Mouse (Mus musculus): Measurements from ENCODE around the gene Evi2.

Evi2 gene

DNA sequence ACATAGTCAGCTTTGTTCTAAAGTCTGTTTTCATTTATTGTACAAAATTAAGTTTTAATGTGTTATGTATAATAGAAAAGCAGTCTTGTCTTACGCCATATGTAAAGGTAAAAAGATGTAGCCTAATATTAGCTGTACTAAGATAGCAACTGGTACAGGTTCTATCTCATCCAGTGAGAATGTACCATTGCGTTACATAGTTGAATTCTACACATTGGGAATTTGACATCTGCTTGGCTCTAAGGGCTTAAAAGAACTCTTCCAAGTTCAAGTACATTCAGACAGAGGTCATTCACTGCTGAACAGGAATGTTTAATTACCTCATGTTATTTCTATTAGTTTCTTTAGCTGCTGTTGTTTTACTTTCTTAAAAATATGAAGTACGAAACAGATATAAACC is 3.8 kb downstream of the Evi2 start:
- CTCF ChIA-PET = no interaction called here

DNA sequence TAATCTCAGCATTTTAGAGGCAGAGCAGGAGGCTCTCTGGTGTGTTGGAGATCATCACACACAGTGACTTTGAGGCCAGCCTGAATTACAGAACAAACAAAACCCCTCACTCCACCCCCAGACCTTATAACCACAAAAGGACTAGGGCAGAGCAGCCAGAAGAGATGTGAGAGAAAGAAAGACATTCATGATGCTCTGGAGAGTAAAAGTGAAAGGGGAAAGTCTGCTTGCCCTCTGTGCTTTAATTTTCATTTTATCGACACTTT is 6.1 kb downstream of the Evi2 start:
- CTCF ChIA-PET = no interaction called here

DNA sequence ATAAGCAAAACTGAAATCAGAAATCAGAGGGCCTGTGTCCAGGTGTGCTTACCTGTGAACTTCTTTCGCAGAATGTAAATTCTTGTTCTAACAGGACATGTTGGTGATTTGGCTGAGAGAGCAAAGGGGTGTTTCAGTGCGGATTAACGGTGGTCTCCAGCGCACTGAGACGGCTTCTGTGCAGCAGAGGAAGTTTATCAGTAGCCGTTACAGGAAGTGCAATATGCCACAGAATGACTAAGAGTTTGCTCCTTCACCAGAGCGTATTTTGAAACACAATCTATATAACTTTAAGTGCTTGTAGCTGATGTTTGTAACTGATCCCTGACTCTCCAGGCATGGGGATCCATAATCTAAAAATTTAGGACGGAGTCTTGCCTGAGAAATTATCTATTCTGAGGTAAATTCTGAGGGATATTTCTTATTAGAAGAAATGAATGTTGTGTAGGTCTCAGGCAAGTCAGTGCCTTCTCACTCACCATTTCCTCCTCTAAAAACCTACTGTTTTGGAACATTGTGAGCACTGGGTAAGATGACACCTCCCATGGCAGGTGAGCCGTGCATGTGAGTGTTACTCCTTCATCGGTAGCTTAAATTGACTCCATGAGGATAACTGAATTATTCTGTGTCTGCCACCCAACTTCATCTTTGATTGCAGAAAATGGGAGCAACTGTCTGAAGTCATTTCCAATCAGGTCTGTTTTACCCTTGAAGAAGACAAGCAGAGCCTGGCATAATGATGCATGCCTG is 6.7 kb downstream of the Evi2 start, which contains the start of gene Evi2b:
TSS of gene Evi2b (minus strand) at position 203 of the 750 bp plus-strand sequence.
- CTCF ChIA-PET = interaction anchor here (0.5 kb wide), 1 partner anchor 20 kb away, joined by 9 read pairs; the partner anchor contains the start of gene Omg

DNA sequence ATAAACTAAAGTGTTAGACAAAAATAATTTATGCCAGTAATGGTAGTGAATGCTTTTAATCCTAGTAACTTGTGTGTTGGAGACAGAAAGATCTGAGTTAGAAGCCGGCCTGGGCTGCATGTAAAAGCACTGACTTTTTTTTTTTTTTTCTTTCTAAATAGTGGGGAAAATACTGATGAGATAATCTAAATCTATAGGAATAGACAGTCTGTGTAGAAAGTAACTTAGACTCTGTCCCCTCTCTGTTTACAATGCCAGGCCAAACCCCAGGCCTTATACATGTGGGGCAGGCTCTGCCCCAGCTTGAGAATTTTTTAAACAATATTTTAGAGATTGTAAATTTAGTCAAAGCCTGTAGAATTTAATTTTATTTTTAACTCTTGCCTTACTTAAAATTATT is 7.4 kb downstream of the Evi2 start:
- CTCF ChIA-PET = interaction anchor here (0.6 kb wide), 1 partner anchor 614 kb away, joined by 6 read pairs; no protein-coding TSS in a partner anchor

DNA sequence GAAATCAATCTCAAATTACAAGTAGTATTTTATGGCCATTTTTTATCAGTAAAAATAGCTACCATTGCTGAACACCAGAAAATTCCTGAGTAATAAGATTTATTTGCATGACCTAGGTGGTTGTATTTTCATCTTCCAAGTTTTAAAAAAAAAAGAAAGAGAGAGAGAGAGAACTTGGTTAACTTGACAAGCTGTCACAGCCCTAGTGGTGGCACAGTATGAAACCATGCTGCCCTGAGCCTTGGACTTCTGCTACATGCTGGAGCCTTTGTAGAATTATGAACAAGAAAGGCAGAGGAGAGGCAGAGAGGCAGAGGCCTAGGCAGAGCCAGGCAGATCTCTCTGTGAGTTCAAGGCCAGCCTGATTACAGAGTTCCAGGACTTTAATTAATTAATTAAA is 8.5 kb downstream of the Evi2 start:
- CTCF ChIA-PET = no interaction called here

DNA sequence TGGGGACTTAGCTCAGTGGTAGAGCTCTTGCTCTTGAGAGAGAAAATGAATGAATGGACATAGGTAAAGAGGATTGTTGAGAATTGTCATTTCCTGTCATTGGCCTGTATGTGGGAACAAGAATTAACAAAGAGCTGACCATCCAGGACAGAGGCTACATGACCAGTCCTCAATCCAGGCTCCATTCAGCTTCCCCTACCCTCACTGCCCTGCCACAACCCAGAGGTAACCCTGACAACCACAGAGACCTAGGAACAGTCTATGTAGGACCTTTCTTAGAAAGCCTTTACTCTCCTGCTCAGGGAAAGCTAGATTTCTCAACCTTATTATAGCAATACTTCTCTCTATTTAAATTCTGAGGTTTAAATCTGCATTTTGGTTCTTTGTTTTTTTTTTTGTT is 9.6 kb downstream of the Evi2 start:
- CTCF ChIA-PET = no interaction called here

DNA sequence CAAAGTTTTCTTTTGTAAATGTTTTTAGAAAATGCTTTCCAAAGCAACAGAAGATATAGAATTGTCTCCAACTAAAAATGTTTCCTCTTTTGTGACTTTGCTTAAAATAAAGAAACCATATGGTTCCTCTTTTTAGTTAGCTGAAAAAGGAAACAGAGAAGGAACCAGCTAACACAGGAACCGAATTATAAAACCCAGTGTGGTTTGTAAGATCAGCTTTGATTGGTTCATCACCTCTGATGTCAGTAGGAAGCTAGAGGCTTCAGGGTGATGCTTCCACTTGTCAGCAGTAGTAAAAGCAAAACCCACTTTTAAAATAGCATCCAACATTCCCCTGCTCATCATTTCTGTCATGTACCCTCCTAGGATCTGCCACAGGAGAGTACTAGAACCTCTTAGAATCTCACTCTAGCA is 10.5 kb downstream of the Evi2 start:
- CTCF ChIA-PET = no interaction called here

DNA sequence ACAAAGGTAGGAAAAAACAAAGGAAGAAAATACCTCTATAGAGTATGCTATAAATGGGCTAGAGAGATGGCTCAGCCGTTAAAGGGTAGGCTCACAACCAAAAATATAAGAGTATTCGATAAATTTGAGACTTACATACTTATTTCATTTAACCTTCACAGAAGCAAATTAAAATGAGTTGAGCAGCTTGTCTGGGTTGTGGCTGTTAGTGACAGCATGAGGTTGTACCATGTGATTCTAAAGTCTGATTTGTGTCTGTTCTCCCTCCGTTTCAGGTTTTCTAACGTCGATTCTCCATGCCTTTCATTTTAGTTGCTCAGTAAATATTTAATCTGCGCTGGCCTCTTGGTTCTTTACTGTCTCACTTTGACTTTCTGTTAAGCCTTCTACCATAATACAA is 11.1 kb downstream of the Evi2 start:
- CTCF ChIA-PET = no interaction called here

DNA sequence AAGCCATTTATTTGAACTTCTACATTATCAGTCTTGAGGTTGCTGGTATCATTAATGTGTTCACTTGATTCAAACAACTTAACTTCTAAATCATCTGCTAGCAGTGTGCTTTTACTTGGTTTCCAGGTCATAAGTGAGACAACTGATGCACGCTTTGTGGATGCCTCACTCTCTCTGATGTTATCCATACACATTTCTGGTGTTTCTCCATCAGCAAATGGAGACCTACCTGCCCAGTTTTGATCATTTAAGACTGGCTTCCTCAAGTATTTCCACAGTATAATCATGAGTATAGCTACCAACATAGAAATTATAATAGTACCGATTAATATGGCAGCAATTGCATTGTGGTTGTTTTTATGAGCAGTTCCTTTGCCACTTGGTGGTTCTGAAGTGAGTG is 14.6 kb downstream of the Evi2 start:
- CTCF ChIA-PET = no interaction called here

DNA sequence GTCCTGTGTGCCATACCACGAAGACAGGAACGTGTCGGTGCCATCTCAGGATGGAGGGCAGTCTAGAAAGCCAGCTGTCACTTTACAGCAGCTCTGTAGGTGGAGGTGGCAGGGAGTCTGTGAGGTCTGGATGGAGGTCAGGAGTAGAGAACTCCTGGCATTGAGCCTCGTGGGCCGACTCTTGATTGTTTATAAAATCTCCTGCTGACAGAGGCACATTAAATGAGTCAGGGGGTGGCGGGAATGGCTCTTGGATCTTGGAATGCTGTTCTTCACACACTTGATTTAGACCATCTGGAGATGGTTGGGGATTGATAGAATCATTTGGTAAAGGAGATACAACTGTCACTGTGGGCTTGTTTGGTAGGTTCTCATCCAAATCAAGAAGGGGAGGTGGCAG is 15.1 kb downstream of the Evi2 start:
- CTCF ChIA-PET = no interaction called here

DNA sequence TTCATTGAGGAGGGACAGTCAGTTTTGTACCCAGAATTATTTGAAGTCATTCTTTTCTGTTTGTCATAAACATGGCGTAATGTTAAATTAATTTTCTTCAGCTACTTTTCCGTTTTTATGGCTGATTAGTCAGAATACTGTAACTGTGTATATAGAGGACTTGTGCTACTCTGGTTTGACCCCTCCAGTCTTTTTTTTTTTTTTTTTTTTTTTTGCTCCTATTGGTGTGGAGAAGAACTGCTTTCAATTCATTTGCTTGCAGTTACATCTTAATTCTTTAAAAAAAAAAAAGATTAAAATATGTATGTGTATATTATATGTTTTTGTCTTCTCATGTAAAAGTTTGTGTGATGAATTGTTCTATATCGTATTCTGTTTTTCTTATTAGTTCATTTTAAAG is 18.4 kb downstream of the Evi2 start:
- CTCF ChIA-PET = no interaction called here

DNA sequence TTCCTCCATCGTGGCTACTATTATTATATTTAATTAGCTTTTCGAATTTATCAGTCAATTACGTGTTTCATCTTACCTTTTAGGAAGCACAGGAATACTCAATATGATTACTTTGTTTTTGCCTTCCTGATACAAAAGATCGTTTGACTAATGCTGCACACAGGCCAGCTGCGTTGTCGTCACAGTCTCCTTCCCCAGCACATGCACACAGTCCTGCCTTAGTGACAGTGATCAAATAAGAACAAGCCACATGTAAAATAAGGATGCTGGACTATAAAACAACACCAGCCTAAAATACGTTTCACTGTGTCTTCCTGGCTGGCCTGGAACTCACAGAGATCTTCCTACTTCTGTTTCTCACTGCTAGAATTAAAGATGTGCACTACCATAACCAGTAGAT is 25.9 kb downstream of the Evi2 start:
- CTCF ChIA-PET = interaction anchor here (0.6 kb wide), 1 partner anchor 92 kb away, joined by 5 read pairs; no protein-coding TSS in a partner anchor

DNA sequence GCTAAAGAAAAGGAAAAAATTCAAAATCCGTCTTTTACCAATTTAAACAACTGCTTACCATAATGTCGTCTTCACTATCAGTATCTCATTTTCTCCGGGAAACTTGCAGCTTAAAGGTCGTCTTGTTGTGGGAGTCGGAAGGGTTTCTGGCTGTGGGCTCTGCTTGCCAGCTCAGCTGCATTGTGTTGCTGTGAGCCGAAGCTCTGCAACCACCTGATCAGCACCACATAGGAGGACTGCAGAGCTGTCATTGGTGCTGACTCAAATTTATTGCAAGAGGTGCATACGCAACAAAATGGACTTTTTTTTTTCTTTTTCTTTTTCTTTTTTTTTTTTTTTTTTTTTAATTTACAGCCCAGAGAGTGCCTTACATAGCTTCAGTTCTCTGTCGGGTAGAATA is 26.5 kb downstream of the Evi2 start, which contains the start of gene Omg:
TSS of gene Omg (minus strand) at position 240 of the 400 bp plus-strand sequence.
- CTCF ChIA-PET = interaction anchor here (0.5 to 0.7 kb wide), 3 partner anchors 13 to 126 kb away, joined by 5 to 9 read pairs (median 5); partner anchors contain the start of gene Evi2b

DNA sequence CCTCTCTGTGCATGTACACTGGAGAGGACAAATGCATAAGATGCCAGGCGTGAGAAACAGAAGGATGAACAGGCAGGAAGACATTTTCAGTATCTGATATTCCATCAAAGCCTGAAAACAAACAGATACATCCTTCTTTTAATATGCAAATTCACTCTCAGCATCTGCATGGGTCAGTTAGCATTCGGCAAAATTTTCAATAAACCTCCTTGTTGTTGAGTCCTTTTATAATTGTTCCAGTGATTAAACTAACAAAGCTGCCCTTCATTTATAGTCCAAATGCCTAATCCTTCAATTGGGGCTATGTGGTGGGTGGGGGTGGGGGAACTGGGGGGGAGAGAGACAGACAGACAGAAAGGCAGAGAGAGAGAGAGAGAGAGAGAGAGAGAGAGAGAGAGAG is 27.5 kb downstream of the Evi2 start:
- CTCF ChIA-PET = no interaction called here

DNA sequence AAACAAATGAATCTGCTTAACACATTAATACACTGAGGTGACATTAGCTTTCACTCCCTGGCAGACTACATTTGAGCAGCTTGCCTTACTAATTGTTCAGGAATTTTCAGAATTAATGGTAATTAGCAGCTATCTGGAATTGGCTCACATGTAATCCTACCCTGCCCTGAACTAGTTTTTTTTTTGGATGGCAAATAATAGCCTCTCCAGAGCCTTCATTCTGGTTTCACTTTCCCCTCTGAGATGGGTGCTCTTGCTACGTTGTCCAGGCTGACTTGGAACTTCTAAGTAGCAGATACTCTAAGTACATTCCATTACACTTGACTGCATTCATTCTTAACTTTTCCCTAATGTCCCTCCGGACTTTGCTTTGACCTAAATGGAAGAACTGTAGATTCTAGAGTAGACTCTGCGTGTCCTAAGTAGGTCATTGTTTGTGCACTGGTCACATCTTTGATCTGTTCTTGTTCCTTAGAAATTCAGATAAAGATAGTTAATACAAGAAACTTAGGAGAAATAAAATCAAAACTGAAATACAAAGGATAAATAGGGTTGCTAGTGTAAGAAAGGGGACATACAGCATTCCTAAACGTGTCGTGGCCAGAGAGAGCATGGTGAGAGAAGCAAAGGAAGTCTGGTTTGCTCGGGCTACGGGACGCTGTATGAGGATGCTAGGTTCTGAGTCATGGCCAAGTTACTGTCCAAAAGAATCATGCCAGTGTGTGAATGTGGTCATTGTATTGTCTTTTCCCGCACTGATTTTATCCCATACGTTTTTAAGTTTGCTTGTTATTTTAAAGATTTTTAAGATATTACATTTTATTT is 35.2 kb downstream of the Evi2 start:
- CTCF ChIA-PET = no interaction called here

DNA sequence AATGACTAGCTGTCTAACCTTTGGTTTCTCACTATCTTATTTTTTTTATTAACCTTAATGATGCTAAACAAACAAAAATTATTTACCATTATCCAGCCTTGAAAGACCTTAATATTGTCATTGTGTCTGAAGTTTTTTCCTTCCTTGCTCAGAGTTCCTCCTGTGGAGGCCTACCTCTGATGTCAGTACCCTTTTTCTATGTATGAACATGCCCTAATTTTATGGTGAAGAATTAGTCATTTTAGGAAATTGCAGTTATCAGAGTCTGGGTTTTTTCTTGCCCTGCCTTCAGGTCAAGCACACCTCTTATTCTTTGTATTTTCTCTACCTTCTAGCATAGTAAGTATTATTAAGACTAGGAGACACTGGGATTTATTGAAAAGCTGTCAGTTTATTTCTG is 45.7 kb downstream of the Evi2 start:
- CTCF ChIA-PET = no interaction called here

DNA sequence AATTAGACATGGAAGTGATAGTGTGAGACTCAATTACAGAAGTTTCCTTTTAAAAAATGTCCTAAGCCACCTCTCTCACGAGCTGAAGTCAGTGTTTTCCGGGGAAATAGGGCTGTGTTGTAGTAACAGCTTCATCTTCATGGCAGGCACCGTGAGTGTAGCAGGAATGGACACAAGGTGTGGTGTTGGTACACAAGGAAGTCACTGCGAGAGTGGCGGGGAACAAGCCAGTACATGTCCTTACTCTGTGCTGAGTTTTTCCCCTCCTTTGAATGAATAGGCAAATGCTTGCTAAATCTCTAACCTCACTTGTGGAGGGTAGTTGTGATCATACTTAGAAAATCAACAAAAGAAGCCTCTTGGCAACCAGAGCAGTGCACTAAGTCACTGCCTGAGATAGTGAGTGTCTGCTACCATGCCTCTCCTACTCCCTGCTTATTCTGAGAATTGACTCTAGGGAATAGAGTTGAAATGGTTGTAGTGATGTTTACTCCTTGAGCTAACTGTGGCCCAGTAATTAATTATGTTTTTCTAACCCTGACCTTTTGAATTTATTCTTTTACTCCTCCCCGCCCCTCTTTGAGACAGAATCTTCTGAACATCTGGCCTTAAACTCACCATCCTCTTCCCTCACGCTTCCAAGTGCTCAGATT is 46.4 kb downstream of the Evi2 start:
- CTCF ChIA-PET = no interaction called here

DNA sequence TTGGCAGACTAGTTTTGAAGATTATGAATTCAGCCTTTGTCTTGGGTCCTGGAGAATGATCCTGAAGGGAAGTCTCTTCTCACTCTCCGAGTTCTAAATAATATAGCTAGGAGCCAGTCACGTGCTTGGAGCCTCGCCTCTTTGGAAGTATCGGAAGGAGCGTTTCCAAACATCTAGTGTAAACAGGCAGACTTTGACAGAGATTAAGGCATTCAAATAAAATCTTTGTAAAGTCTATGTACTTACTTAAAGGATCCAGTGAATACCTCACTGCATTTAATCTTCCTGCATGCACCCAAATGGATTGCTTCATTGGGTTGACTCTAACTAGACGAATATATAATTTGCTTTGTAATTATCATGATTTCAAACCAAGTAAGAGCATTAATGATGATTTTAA is 47.0 kb downstream of the Evi2 start:
- CTCF ChIA-PET = no interaction called here

DNA sequence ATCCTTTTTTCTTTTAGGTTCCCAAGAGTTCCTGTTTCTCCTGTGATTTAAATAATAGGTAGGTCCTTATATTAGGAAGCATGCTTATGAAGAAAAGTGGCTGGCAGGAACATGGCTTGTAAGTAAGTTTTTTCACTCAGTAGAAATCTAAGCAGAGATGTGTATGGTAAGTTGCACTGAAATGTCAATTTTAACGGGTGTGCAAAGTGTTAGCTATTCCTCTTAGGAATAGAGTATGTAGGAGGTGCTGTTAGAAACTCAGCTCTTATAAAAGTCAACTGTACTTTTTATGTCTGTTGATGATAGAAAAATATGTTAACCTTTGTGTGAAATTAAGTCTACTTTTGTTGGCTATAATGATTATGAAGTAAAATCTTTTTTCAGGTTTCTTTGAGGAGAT is 62.3 kb downstream of the Evi2 start:
- CTCF ChIA-PET = no interaction called here
